Comparison of ENCODE assay signal across 20 mouse cellular contexts in genomic region chr1:65389621-65390020, GRCm38 (mm10).
DNase-seq lines count a peak whose midpoint lies in the region.
"Had no signal": no experiment of that assay in that cellular context is flagged by ENCODE, and none has a peak within 500 bp of the region (broad histone marks: within the 10 kb centered on the region; RNA-seq: fewer than 3 reads in every experiment).

No protein-coding gene starts in this region.

- intact Hi-C loops in left cerebral cortex, postnatal 10 days (cut with DNase I), result no loop called here

- DNase-seq in lung, postnatal 36 days, result peak; percentile 2
- no peak for DNase-seq in lung, postnatal 10 days
- peak; percentile 24 for DNase-seq in Muller cell, postnatal 12 days (ENCODE audit: inconsistent ontology term)
- DNase-seq in fibroblast of lung, adult 2 months (ENCODE audit: low read depth), result peak; percentile 61
- no peak for DNase-seq in retina, embryonic 14.5 days (ENCODE audit: low spot score)
- DNase-seq in kidney, adult 9 months, result no peak
- no peak for DNase-seq in left cerebral cortex, postnatal 10 days (ENCODE audit: extremely low spot score in 1 of 2, low spot score in 2 of 2)
- DNase-seq: adrenal gland, postnatal 10 days; cerebellum, adult 11 months; cerebellum, adult 9-11 months; embryo, embryonic 11 days; gastrocnemius, postnatal 10 days; heart, postnatal 10 days; kidney, adult 18-20 months; kidney, postnatal 36 days; lung, postnatal 14 days; right cerebral cortex, postnatal 25 days; spleen, adult 18-20 months; thymus, adult 18-20 months; thymus, postnatal 25 days had no signal

Comparison
In these comparisons a context has a peak if more than half of its experiments do, and no peak if none do; other contexts are left out.
1. DNase-seq: peak in lung, postnatal 36 days (single experiment), Muller cell, postnatal 12 days (single experiment) and fibroblast of lung, adult 2 months (single experiment); none in lung, postnatal 10 days (single experiment), retina, embryonic 14.5 days (single experiment), kidney, adult 9 months (single experiment) and left cerebral cortex, postnatal 10 days (0 of 2).